Mouse (Mus musculus): ENCODE data around the gene Aplf.
"Not testable (repeated sequence)": the region's sequence is repeated elsewhere in the genome, so short reads cannot be mapped to it uniquely, and the experiment has no call there.

GRCm38 (mm10) chr6:87628936-87629335, 43.1 kb downstream of the Aplf start:
- TF ChIP-seq EP300, CTCF (IDR thresholded peaks at IDR 0.05; ENCODE audit: low read depth): not testable (repeated sequence)

Data from heart, postnatal 0 days (tissue).